Mouse (Mus musculus) embryonic facial prominence, embryonic 12.5 days (tissue): Measurements from ENCODE around the gene Rufy2. TPM values are rescaled to one million over a fixed set of nuclear protein-coding genes. Genes with fewer than 3 reads are reported as not detected.
A peak's percentile ranks its signal among the peaks of the same experiment; 100 is the strongest.

Source experiments
- ATAC-seq: fragments of 200-750 bp; cut with Nextera tagmentation; 2 replicates; pipeline ENCODE4 v1.8.0; 2017; ENCODE audit not compliant: insufficient number of reproducible peaks, insufficient read depth, low FRiP score, low TSS enrichment
- H3K27ac ChIP-seq: fragments of 300-500 bp; sonication (generic); 2 replicates; pipeline ENCODE4 v1.5.1; 2016; ENCODE audit warnings: mild to moderate bottlenecking
- H3K27me3 ChIP-seq: fragments of 300-500 bp; sonication (generic); 2 replicates; pipeline ENCODE4 v1.6.1; 2016; ENCODE audit warnings: mild to moderate bottlenecking, moderate library complexity
- H3K36me3 ChIP-seq: fragments of 300-500 bp; sonication (generic); 2 replicates; pipeline ENCODE4 v1.6.1; 2016; ENCODE audit warnings: mild to moderate bottlenecking
- H3K4me1 ChIP-seq: fragments of 300-500 bp; sonication (generic); 2 replicates; pipeline ENCODE4 v1.6.1; 2016
- H3K4me2 ChIP-seq: fragments of 300-500 bp; sonication (generic); replicated peaks from 2 replicates; pipeline ENCODE4 v1.6.1; 2016; ENCODE audit warnings: mild to moderate bottlenecking, moderate library complexity
- H3K4me3 ChIP-seq: fragments of 300-500 bp; sonication (generic); 2 replicates; pipeline ENCODE4 v1.5.1; 2016; ENCODE audit warnings: mild to moderate bottlenecking
- H3K9ac ChIP-seq: fragments of 300-500 bp; sonication (generic); 2 replicates; pipeline ENCODE4 v1.6.1; 2016; ENCODE audit warnings: mild to moderate bottlenecking, moderate library complexity
- H3K9me3 ChIP-seq: fragments of 300-500 bp; sonication (generic); 2 replicates; pipeline ENCODE4 v1.6.1; 2016; ENCODE audit warnings: mild to moderate bottlenecking, moderate library complexity
- WGBS: fragments of 180-500 bp; shearing (Covaris S2); methylation state at CpG from one replicate; pipeline ENCODE4 v1.1.7; 2016; 5-methylcytosine and 5-hydroxymethylcytosine counted together
- polyA plus RNA-seq: library from polyadenylated mRNA; unstranded; fragments of >200 nt; fragmentation: Nextera tagmentation; extraction: Ambion mirVana; gene quantifications from 2 replicates; pipeline ENCODE4 v1.2.1, GENCODE M21; 2016

Rufy2 gene
- polyA plus RNA-seq, 1 experiment from 2014 or later, result 33.6 TPM

DNA sequence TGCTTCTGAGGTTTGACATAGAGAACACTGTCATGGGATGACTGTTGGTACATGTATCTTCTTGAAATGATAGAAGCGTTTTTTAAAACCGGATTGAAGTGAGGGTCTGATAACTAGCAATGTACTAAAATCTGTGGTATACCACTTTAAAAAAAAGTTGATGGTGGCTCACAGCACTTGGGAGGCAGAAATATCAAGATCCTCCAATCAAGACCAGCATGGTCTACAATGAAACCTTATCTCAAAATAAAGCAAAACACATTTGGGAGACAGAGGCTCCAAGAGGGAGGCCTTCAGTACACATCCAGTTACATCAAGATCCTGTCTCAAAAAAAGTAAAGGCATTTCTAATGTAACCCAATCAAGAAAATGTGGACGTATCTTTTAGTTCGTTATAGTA is 41.7 kb downstream of the Rufy2 start:
- peak overlapping the region; percentile 79 for H3K4me3 ChIP-seq
- no peak overlapping the region for H3K27ac ChIP-seq
- H3K4me1 ChIP-seq, result peaks cover 37% of the 10 kb centered on the region
- peaks cover 13% of the 10 kb centered on the region for H3K36me3 ChIP-seq
- WGBS, result 39% methylated on average over 4 of the region's 4 CpGs
- H3K9me3 ChIP-seq, result no peaks in the 10 kb centered on the region
- peak overlapping the region; percentile 36 for H3K9ac ChIP-seq
- H3K4me2 ChIP-seq, result peak overlapping the region; percentile 62
- ATAC-seq, result no peak
- no peaks in the 10 kb centered on the region for H3K27me3 ChIP-seq

DNA sequence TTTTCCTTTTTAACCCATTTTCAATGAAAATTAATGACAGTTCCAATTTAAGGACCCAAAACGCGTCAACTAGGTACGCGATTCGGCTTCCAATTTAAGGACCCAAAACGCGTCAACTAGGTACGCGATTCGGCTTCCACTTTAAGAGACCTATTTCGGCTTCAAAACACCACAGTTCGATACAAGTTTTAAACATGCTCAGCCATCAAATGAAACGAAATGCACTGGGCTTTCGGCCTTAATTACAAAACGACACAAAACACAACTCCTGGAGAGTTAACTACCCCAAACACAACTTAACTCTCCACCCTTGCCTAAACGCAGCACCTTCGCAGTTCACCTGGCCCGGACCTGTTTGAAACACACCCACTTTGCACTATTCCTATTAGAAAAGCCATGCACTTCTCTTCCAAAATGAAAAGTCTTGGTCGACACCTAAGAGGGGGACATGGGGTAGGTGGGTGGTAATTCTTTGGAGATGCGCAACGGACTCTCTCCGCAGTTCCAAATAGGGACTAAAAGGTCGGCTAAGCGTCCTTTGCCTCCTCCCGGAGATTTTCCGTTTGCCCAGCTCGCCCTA is 42.6 kb downstream of the Rufy2 start:
- Histone ChIP-seq H3K27me3 (no peaks in the 10 kb centered on the region), H3K4me2 (peak overlapping the region; percentile 62), H3K4me1 (peaks cover 40% of the 10 kb centered on the region), H3K4me3 (peak overlapping the region; percentile 79), H3K27ac (peak overlapping the region; percentile 100), H3K9me3 (no peaks in the 10 kb centered on the region), H3K9ac (peak overlapping the region; percentile 96), H3K36me3 (peaks cover 4% of the 10 kb centered on the region)
- no peak for ATAC-seq
- under 1% methylated on average over 27 of the region's 27 CpGs for WGBS

DNA sequence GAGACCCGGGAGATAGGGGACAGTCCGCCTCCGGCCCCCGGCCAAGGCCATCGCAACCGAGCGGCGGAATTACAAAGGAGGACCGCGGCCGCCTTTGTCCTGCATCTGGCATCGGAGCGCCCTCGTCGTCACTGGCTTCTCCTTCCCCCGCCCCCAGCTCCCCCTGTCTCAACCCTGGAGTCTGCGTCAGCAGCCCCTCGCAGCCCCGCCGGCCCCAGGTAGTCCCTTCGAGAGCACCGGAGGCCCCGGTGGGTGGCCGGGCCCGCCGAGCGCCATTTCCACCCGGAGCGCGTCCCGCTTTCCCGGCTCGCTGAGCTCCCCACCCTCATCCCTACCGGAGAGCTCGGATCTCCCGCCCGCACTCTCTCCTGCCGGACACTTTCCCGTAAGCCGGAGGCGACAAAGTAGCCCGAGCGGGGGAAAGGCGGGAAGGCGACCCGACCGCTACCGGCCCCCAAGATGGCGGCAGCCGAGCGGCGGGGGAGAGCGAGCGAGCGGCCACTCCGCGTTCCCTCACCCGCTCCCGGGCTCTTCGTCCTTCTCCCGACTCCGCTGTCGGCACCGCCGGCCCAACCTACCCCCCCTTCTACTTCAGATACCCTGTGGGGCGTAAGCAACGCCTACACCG is 43.2 kb downstream of the Rufy2 start:
- H3K4me2 ChIP-seq, result peak overlapping the region; percentile 62
- peak; percentile 23; the same call in 1 of the 2 replicates for ATAC-seq
- H3K27ac ChIP-seq, result peak overlapping the region; percentile 100
- peak overlapping the region; percentile 79 for H3K4me3 ChIP-seq
- H3K9me3 ChIP-seq, result no peaks in the 10 kb centered on the region
- peak overlapping the region; percentile 96 for H3K9ac ChIP-seq
- no peaks in the 10 kb centered on the region for H3K27me3 ChIP-seq
- peaks cover 40% of the 10 kb centered on the region for H3K4me1 ChIP-seq
- H3K36me3 ChIP-seq, result no peaks in the 10 kb centered on the region
- under 1% methylated on average over 62 of the region's 68 CpGs for WGBS

DNA sequence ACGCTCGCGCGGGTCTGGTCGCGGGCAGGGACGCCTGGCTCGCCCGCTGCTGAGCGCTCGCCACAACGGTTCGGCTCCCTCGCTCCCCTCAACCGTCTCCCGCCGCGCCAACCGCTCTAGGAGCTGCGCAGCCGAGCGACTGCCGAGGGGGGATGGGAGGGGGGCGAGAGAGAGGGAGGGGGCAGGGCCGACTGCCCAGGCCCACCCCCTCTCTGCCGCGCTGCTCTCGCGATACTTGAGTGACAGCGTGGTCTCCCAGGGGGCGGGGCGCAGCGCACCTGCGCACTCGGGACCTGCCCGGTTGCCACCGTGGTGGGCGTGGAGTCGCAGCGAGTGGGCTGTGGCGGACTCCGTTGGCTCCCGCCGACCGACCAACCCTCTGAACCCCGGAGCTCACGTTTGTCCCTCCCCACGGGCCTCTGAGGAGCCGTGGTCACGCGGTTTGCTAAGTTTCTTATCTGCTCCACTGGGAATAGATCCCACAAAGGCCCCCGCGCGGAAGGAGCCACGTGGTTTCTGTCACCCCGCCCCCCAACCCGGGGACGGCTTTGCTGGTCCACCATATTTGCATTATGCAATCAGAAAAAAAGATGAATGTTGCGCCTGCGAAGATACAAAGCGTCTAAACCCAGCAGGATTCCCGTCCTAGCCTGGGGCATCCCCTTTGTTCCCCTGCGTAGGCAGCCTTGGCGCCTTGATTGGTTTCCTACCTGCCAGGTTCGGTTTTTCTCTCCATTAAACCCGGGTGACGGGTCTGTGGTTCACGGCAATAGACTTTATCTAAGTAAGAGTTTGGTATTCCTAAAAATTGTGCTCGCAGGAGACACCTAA is 43.9 kb downstream of the Rufy2 start, which contains the start of the genes Hnrnph3 and Pbld2:
Hnrnph3 (minus strand) TSS at position 469 of the 831 bp plus-strand sequence.
Pbld2 (plus strand) TSS at position 567 of the 831 bp plus-strand sequence.
- Histone ChIP-seq H3K9ac (peak within 1 kb of the TSS; percentile 96), H3K27ac (peak within 1 kb of the TSS; percentile 100), H3K4me2 (peak within 1 kb of the TSS; percentile 62), H3K36me3 (no peaks in the 10 kb centered on the region), H3K4me3 (peak within 1 kb of the TSS; percentile 79), H3K9me3 (no peaks in the 10 kb centered on the region), H3K4me1 (peaks cover 40% of the 10 kb centered on the region), H3K27me3 (no peaks in the 10 kb centered on the region)
- WGBS, result under 1% methylated on average over 68 of the region's 69 CpGs
- ATAC-seq, result peak; percentile 92

DNA sequence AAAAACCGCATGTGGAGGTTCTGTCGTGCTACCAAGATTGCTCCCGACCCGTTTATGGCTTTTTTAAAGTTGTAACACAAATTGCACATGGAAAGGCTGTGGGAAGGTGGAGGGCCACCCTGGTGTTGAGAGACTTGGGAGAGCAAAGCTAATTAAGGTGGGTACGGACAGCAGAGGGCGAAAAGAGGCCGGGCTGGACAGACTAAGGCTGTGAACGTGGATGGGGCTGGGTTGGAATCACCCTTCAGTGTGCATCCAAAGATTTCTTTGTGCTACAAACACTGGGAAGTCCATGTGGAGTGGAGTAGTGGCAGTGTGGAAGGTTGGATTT is 44.5 kb downstream of the Rufy2 start:
- Histone ChIP-seq H3K4me1 (peaks cover 37% of the 10 kb centered on the region), H3K9me3 (no peaks in the 10 kb centered on the region), H3K36me3 (no peaks in the 10 kb centered on the region), H3K27me3 (no peaks in the 10 kb centered on the region), H3K4me3 (peak overlapping the region; percentile 79), H3K27ac (peak overlapping the region; percentile 100), H3K9ac (peak overlapping the region; percentile 96), H3K4me2 (peak overlapping the region; percentile 62)
- ATAC-seq, result no peak
- 0% methylated on average over 8 of the region's 8 CpGs for WGBS

GRCm38 (mm10) chr10:63025016-63025415 is 45.0 kb downstream of the Rufy2 start:
- H3K27ac ChIP-seq, result peak overlapping the region; percentile 100
- 42% methylated on average over 2 of the region's 2 CpGs for WGBS
- H3K36me3 ChIP-seq, result no peaks in the 10 kb centered on the region
- no peak for ATAC-seq
- H3K9me3 ChIP-seq, result no peaks in the 10 kb centered on the region
- peak overlapping the region; percentile 62 for H3K4me2 ChIP-seq
- H3K4me1 ChIP-seq, result peaks cover 36% of the 10 kb centered on the region
- no peaks in the 10 kb centered on the region for H3K27me3 ChIP-seq
- peak overlapping the region; percentile 96; the same call in 1 of the 2 replicates for H3K9ac ChIP-seq
- peak overlapping the region; percentile 79 for H3K4me3 ChIP-seq

DNA sequence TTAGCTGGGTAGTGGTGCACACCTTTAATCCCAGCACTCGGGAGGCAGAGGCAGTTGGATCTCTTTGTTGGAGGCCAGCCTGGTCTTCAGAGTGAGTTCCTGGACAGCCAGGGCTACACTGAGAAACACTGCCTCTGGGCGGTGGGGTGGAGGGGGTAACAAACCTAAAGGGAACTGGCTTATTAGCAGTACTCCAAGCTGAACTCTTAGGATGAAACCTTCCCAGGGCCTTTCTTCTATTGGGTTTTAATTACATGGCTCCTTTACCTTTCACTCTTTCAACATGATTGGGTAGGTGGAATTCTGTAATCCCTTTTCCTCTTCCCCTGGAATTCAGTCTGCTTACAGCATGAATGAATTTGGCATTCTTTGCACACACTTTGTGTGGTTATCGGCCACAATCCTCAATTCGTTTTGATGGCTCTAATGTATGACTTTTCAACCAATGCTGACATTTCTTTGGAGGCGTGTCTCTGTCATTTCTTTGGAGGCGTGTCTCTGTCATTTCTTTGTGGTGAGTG is 45.5 kb downstream of the Rufy2 start:
- WGBS, result 33% methylated on average over 6 of the region's 6 CpGs
- no peaks in the 10 kb centered on the region for H3K27me3 ChIP-seq
- H3K4me2 ChIP-seq, result peak overlapping the region; percentile 62
- peak overlapping the region; percentile 100 for H3K27ac ChIP-seq
- peak overlapping the region; percentile 79; the same call in 1 of the 2 replicates for H3K4me3 ChIP-seq
- no peaks in the 10 kb centered on the region for H3K9me3 ChIP-seq
- ATAC-seq, result no peak
- H3K4me1 ChIP-seq, result peaks cover 33% of the 10 kb centered on the region
- H3K9ac ChIP-seq, result no peak overlapping the region
- H3K36me3 ChIP-seq, result no peaks in the 10 kb centered on the region

GRCm38 (mm10) chr10:63026156-63026794 is 46.3 kb downstream of the Rufy2 start:
- Histone ChIP-seq H3K36me3 (no peaks in the 10 kb centered on the region), H3K4me3 (0 out of 2 replicates have a peak overlapping the region, but pooled peaks have one; percentile 1), H3K27ac (peak overlapping the region; percentile 67), H3K9me3 (no peaks in the 10 kb centered on the region), H3K27me3 (no peaks in the 10 kb centered on the region), H3K9ac (no peak overlapping the region), H3K4me1 (peaks cover 26% of the 10 kb centered on the region), H3K4me2 (peak overlapping the region; percentile 35)
- WGBS, result 11% methylated on average over 8 of the region's 8 CpGs
- ATAC-seq, result no peak

GRCm38 (mm10) chr10:63026795-63027160 is 46.8 kb downstream of the Rufy2 start:
- Histone ChIP-seq H3K4me1 (peaks cover 22% of the 10 kb centered on the region), H3K4me2 (no peak overlapping the region), H3K9me3 (no peaks in the 10 kb centered on the region), H3K36me3 (no peaks in the 10 kb centered on the region), H3K27ac (peak overlapping the region; percentile 67), H3K27me3 (no peaks in the 10 kb centered on the region), H3K9ac (no peak overlapping the region), H3K4me3 (no peak overlapping the region)
- WGBS, result 81% methylated on average over 6 of the region's 6 CpGs
- no peak for ATAC-seq

- Histone ChIP-seq H3K4me1 (peaks cover 19% of the 10 kb centered on the region), H3K9me3 (no peaks in the 10 kb centered on the region), H3K27me3 (no peaks in the 10 kb centered on the region), H3K4me2 (no peak overlapping the region), H3K27ac (no peak overlapping the region), H3K9ac (no peak overlapping the region), H3K36me3 (no peaks in the 10 kb centered on the region), H3K4me3 (no peak overlapping the region)
- 89% methylated on average over 10 of the region's 10 CpGs for WGBS
- no peak for ATAC-seq
These were observed 47.5 kb downstream of the Rufy2 start for GRCm38 (mm10) chr10:63027376-63028161.
